Mouse (Mus musculus) embryonic facial prominence, embryonic 15.5 days (tissue): ENCODE data around the gene Hnrnpc. TPM values are rescaled to one million over a fixed set of nuclear protein-coding genes. Genes with fewer than 3 reads are reported as not detected.

Experiments
- ATAC-seq: fragments of 200-750 bp; cut with Nextera tagmentation; 2 replicates; pipeline ENCODE4 v1.8.0; 2017; ENCODE audit warnings: low read depth, moderate TSS enrichment; ENCODE audit not compliant: insufficient number of reproducible peaks, low FRiP score, low TSS enrichment
- H3K27ac ChIP-seq: fragments of 300-500 bp; sonication (generic); replicated peaks from 2 replicates; pipeline ENCODE4 v1.5.1; 2015; ENCODE audit warnings: mild to moderate bottlenecking, inconsistent platforms
- H3K27me3 ChIP-seq: fragments of 300-500 bp; sonication (generic); 2 replicates; pipeline ENCODE4 v1.6.1; 2015; ENCODE audit warnings: inconsistent platforms
- H3K36me3 ChIP-seq: fragments of 300-500 bp; sonication (generic); 2 replicates; pipeline ENCODE4 v1.6.1; 2015; ENCODE audit warnings: mild to moderate bottlenecking, inconsistent platforms
- H3K4me1 ChIP-seq: fragments of 300-500 bp; sonication (generic); 2 replicates; pipeline ENCODE4 v1.6.1; 2015; ENCODE audit warnings: inconsistent platforms
- H3K4me2 ChIP-seq: fragments of 300-500 bp; sonication (generic); replicated peaks from 2 replicates; pipeline ENCODE4 v1.6.1; 2015; ENCODE audit warnings: mild to moderate bottlenecking, inconsistent platforms
- H3K4me3 ChIP-seq: fragments of 300-500 bp; sonication (generic); replicated peaks from 2 replicates; pipeline ENCODE4 v1.5.1; 2015; ENCODE audit warnings: mild to moderate bottlenecking, inconsistent platforms
- H3K9ac ChIP-seq: fragments of 300-500 bp; sonication (generic); 2 replicates; pipeline ENCODE4 v1.6.1; 2015; ENCODE audit warnings: inconsistent platforms
- H3K9me3 ChIP-seq: fragments of 300-500 bp; sonication (generic); replicated peaks from 2 replicates; pipeline ENCODE4 v1.6.1; 2016; ENCODE audit warnings: inconsistent platforms
- WGBS: fragments of 180-500 bp; shearing (Covaris S2); methylation state at CpG from one replicate; pipeline ENCODE4 v1.1.7; 2015; 5-methylcytosine and 5-hydroxymethylcytosine counted together
- polyA plus RNA-seq: library from polyadenylated mRNA; unstranded; fragments of >200 nt; fragmentation: Nextera tagmentation; extraction: Ambion mirVana; gene quantifications from 2 replicates; pipeline ENCODE4 v1.2.1, GENCODE M21; 2015

Hnrnpc gene
- 549 and 552 TPM in 2 replicates for polyA plus RNA-seq

DNA sequence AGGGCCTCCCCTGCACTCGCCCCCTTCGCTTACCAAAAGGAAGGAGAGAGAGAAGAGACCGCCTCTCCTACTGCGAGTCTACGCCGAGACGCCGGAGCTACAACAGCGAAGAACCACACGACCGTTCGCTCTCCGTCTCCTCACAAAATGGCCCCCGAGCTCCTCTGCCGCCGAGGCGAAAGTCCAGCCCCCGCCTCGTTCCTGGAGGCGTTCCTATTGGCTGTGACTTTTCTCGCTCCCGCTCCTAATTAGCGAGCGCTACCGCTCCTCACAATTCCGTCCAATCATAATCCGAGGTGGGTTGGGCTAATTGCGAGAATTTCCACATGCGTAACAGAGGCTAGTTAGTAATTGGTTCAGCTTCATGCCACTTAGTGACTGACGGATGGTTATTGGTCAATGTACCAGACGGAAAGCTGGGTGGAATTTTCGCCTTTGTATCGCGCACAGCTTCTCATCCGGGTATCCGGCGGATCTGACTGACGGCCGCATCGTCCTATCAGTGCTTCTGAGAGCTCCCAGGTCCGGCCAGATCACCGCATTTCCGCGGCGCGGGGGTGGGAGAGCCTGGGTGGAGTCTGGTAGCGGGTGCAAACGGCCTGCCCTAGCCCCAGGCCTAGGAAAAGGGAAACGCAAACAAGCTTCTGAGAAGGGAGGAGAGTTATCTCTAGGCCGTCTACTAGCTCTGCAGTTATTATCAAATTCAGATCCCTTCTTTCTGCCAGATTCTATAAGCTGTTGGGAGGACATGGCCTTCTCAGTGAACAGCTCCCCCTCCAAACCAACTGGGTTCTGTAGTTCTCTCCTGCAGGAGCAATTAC is at the start of gene Hnrnpc:
TSS of gene Hnrnpc (minus strand) at position 173 of the 821 bp plus-strand sequence.
- Histone ChIP-seq H3K27me3 (no peaks in the 10 kb centered on the region), H3K4me3 (peak within 1 kb of the TSS; percentile 93), H3K4me1 (peaks cover 37% of the 10 kb centered on the region), H3K9ac (peak within 1 kb of the TSS; percentile 96), H3K9me3 (no peaks in the 10 kb centered on the region), H3K4me2 (peak within 1 kb of the TSS; percentile 65), H3K36me3 (no peaks in the 10 kb centered on the region; the same call in 1 of the 2 replicates), H3K27ac (peak within 1 kb of the TSS; percentile 96)
- ATAC-seq, result peak; percentile 99
- WGBS, result under 1% methylated on average over 50 of the region's 50 CpGs

DNA sequence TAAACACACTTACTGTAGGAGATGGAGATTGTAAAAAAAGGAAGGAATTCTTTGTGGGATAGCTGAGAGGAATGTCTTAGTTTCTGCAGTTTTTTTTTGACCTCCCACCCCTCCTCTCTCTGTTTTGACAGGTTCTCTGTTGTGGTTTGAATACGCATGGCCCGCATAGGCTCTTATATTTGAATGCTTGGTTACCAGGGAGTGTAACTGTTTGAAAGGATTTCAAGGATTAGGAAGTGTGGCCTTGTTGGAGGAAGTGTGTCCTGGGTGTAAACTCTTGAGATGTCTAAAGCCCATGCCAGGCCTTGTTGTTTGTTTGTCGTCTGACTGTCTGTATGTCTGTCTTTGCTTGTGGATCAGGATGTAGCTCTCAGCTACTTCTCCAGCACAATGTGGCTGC is 48.8 kb upstream of the Hnrnpc start:
- Histone ChIP-seq H3K4me1 (no peaks in the 10 kb centered on the region), H3K9me3 (no peaks in the 10 kb centered on the region), H3K9ac (no peak overlapping the region), H3K4me3 (no peak overlapping the region), H3K27ac (no peak overlapping the region), H3K36me3 (no peaks in the 10 kb centered on the region), H3K27me3 (no peaks in the 10 kb centered on the region), H3K4me2 (no peak overlapping the region)
- 32% methylated on average over 3 of the region's 3 CpGs for WGBS
- no peak for ATAC-seq

DNA sequence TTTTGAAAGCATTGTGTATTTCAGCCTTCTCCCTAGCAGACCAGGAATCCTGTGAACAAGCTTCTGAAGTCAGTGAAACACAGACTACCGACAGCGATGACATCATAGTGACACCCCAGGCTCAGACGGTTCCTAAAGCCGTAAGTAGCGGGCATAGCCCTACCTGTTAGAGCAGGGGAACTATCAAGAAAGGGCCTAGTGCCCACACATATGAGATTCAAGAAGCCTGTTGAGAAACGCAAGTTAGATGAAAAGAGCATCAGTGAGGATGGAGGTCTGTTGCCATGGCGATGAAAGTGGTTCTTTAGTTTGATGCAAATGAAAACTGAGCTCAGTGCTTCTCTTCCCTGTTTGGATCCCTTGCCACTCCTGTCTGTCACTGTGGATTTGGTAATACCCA is 48.4 kb upstream of the Hnrnpc start:
- no peaks in the 10 kb centered on the region for H3K4me1 ChIP-seq

DNA sequence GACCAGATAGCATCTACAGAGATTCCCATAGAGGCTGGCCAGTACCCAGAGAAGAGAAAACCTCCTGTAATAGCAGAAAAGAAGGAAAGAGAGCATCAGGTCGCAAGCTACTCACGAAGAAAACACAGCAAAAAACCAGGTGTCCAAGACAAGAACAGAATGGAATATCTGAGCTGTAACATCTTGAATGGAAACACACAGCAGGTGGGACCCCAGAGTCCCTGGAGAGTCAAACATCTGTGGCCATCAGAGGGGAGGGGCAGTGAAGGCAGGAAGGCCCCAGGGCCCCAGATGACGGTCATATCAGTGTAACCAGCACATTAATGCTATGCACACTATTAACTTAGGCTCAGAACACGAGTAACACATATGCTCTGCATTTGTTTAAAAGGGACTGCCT is 46.1 kb upstream of the Hnrnpc start:
- H3K9ac ChIP-seq, result no peak overlapping the region
- no peak overlapping the region for H3K4me3 ChIP-seq

More for the DNA sequence above, 48.4 kb upstream of the Hnrnpc start:
- Histone ChIP-seq H3K27ac (no peak overlapping the region), H3K4me2 (no peak overlapping the region), H3K9ac (no peak overlapping the region), H3K36me3 (no peaks in the 10 kb centered on the region), H3K9me3 (no peaks in the 10 kb centered on the region), H3K4me3 (no peak overlapping the region), H3K27me3 (no peaks in the 10 kb centered on the region)
- ATAC-seq, result no peak
- WGBS, result 29% methylated on average over 7 of the region's 7 CpGs

DNA sequence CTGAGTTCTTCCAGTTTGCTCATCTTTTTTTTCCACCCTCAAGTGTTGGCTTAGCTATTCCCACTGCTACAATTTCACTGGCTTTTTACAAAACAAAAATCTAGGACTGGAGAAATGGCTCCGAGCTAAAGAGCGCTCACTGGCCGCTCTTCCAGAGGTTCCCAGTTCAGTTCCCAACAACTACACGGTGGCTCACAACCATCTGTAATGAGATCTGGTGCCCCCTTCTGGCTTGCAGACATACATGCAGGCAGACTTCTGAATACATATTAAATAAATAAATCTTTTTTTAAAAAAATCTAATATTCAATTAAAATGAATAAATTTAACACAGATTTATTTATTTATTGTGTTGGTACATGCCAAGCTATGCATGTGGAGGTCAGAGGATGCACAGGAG is 42.7 kb upstream of the Hnrnpc start:
- WGBS, result 58% methylated on average over 4 of the region's 4 CpGs
- H3K36me3 ChIP-seq, result no peaks in the 10 kb centered on the region

More for the DNA sequence above, 46.1 kb upstream of the Hnrnpc start:
- H3K4me1 ChIP-seq, result no peaks in the 10 kb centered on the region
- H3K36me3 ChIP-seq, result no peaks in the 10 kb centered on the region
- WGBS, result 45% methylated on average over 4 of the region's 4 CpGs
- no peaks in the 10 kb centered on the region for H3K9me3 ChIP-seq
- no peak overlapping the region for H3K27ac ChIP-seq
- H3K27me3 ChIP-seq, result no peaks in the 10 kb centered on the region
- H3K4me2 ChIP-seq, result no peak overlapping the region
- no peak for ATAC-seq

DNA sequence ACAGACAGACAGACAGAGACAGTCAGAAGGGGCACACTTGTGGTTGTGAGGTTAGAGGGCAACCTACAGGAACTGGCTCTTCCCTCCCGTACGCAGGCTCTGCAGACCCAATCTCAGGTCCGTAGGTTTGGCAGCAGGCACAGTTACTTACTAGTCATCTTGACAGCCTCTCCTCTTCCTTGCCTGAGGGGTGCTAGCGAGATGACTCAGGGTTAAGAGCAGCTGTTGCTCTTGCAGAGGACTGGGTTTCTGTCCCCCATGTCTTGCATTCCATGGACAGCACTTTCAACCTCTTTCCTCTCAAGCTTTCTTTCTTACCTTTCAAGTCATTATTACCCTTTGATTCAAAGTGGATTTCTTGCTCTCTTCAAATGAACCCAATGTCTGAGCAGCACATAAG is 40.3 kb upstream of the Hnrnpc start:
- Histone ChIP-seq H3K4me3 (no peak overlapping the region), H3K9ac (no peak overlapping the region), H3K27ac (no peak overlapping the region), H3K9me3 (no peaks in the 10 kb centered on the region), H3K27me3 (no peaks in the 10 kb centered on the region), H3K4me1 (0 out of 2 replicates have a peak, but pooled peaks cover 10% of the 10 kb centered on the region), H3K4me2 (no peak overlapping the region), H3K36me3 (no peaks in the 10 kb centered on the region)
- WGBS, result 65% methylated on average over 4 of the region's 4 CpGs
- no peak for ATAC-seq

More for the DNA sequence above, 42.7 kb upstream of the Hnrnpc start:
- Histone ChIP-seq H3K9me3 (no peaks in the 10 kb centered on the region), H3K4me2 (no peak overlapping the region), H3K4me1 (0 out of 2 replicates have a peak, but pooled peaks cover 3% of the 10 kb centered on the region), H3K27me3 (no peaks in the 10 kb centered on the region), H3K9ac (no peak overlapping the region), H3K27ac (no peak overlapping the region), H3K4me3 (no peak overlapping the region)
- no peak for ATAC-seq

DNA sequence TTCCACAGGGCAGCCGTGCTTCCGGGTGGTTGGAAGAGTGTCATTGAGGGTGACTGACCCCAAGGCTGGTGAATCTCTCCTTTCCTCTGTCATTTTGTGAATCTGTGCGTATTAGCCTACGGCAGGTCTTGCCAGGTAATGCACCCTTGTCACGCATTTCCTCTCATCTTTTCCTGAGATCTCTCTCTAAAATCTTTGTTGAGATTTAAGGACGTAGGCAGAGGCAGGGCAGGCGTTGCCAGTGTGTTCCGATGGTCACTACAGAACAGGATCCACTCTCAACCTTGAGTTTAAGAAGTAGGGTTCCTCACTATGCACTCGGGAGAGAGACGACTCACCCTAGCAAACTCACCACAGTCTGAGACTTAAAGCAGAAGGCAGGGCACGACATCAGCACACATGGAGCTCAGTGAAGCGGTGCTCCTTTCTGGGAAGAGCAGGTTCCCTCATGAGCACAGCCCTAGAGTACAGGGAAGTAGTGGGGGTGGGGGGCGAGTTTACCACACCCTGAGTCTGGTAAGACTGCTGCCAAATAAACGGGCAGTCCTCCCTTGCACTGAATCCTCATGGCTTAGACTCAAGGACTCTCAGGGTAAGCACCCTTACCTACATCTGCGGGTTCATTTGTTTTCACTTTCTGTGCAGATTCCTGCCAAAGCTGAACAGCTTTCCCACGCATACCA is 37.8 kb upstream of the Hnrnpc start:
- Histone ChIP-seq H3K4me1 (0 out of 2 replicates have a peak, but pooled peaks cover 10% of the 10 kb centered on the region), H3K4me3 (no peak overlapping the region), H3K27ac (no peak overlapping the region), H3K4me2 (peak overlapping the region; percentile 28; the same call in 1 of the 2 replicates), H3K36me3 (no peaks in the 10 kb centered on the region), H3K9me3 (no peaks in the 10 kb centered on the region), H3K27me3 (no peaks in the 10 kb centered on the region), H3K9ac (no peak overlapping the region)
- 68% methylated on average over 16 of the region's 16 CpGs for WGBS
- ATAC-seq, result no peak

DNA sequence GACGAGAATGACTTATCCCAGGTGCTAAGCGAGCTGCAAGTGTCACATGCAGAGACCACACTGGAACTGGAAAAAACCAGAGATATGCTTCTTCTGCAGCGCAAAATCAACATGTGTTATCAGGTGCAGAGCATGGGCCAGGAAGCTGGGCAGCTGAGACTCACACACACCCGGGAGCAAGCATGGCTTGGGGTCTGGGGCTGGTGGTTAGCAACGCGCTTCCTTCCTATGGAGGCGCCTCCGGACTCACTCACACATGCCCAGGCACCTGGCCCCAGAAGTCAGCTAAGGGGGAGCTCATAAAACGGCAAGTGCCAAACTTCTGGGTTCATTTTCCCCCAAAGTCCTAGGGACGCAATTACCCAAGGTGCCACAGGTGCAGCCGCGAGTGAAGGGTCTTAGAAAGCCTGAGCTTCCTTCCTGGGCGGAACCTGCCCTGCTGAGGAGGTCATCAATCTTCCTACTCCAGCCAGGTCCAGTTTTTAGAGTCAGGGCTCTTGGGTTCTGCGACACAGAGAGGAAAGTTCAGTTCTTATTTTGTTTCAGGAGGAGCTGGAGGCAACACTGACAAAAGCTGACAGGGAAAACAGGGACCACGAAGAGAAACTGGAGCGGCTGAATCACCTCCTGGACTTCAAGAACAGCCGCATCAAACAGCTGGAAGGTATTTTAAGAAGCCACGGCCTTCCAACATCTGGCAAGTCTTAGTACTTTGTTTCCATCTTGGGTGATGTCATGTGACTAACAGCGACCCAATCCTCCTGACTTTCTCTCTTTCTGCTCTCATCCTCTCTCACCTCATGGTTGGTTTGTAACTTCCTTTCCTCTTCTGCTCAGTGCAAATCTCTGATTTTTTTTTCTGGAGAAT is 37.0 kb upstream of the Hnrnpc start:
- Histone ChIP-seq H3K9ac (no peak overlapping the region), H3K4me3 (no peak overlapping the region; the same call in 1 of the 2 replicates), H3K4me1 (0 out of 2 replicates have a peak, but pooled peaks cover 10% of the 10 kb centered on the region), H3K9me3 (no peaks in the 10 kb centered on the region), H3K27me3 (no peaks in the 10 kb centered on the region), H3K36me3 (no peaks in the 10 kb centered on the region), H3K4me2 (peak overlapping the region; percentile 28), H3K27ac (no peak overlapping the region)
- WGBS, result 49% methylated on average over 19 of the region's 19 CpGs
- no peak for ATAC-seq

DNA sequence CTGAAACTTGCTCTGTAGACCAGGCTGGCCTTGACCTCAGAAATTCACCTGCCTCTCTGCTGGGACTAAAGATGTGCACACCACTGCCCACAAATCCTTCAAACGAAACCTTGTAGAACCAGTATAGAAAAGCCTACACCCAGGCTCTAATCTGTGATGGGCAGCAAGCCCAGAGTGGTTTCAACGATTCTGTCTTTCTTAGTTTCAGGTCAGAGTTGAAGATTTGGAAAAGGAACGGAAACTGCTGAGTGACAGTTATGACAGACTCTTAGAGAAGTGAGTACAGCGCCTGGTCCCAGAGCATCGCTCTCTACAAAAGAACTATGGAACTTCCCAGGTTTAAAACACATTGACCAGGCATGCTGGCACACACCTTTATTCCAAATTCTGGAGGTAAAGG is 29.8 kb upstream of the Hnrnpc start:
- H3K4me2 ChIP-seq, result no peak overlapping the region
- no peak overlapping the region for H3K9ac ChIP-seq
- WGBS, result 65% methylated on average over 5 of the region's 5 CpGs
- no peaks in the 10 kb centered on the region for H3K36me3 ChIP-seq
- no peaks in the 10 kb centered on the region for H3K27me3 ChIP-seq
- H3K27ac ChIP-seq, result no peak overlapping the region
- H3K9me3 ChIP-seq, result no peaks in the 10 kb centered on the region
- H3K4me3 ChIP-seq, result no peak overlapping the region
- H3K4me1 ChIP-seq, result no peaks in the 10 kb centered on the region
- no peak for ATAC-seq

DNA sequence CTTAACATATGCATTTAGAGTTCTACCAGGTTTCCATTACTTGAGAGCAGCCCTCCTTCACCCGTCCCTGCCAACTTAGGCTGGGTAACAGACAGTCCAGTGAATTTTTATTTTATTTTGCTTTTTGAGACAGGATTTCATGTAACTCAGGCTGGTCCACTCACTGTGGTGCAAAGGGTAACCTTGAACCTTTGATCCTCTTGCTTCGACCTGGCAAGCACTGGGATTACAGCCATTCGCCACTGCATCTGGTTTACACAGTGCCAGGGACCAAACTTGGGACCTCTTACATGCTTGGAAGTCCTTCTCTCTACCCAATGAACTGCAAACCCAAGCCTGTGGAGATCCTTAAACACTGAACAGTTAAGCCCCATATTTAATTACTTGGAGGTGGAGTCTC is 20.8 kb upstream of the Hnrnpc start:
- no peak for ATAC-seq
- 84% methylated on average over 3 of the region's 3 CpGs for WGBS
- H3K36me3 ChIP-seq, result no peaks in the 10 kb centered on the region
- H3K4me1 ChIP-seq, result no peaks in the 10 kb centered on the region; the same call in 1 of the 2 replicates
- no peak overlapping the region for H3K4me3 ChIP-seq
- no peak overlapping the region for H3K4me2 ChIP-seq
- H3K9me3 ChIP-seq, result no peaks in the 10 kb centered on the region
- H3K27me3 ChIP-seq, result no peaks in the 10 kb centered on the region
- H3K27ac ChIP-seq, result no peak overlapping the region
- H3K9ac ChIP-seq, result no peak overlapping the region

DNA sequence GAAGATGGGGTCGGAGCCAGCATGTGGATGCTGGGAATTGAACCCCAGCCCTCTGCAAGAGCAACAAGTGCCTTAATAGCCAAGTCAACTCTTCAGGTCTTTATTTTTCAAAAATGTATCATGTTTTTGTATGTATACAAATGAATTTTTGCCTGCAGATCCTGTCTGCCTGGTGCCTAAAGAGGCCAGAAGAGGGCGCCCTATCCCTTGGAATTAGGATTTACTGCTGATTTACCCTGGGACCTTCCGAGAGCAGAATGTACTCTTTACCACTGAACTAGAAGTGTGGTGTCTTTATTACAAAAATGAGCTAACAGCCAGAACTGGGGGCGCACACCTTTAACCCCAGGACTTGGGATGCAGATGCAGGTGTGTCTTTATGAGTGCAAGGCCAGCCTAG is 20.1 kb upstream of the Hnrnpc start:
- no peaks in the 10 kb centered on the region for H3K27me3 ChIP-seq
- 19% methylated on average over 4 of the region's 4 CpGs for WGBS
- H3K9ac ChIP-seq, result no peak overlapping the region
- H3K36me3 ChIP-seq, result no peaks in the 10 kb centered on the region
- no peaks in the 10 kb centered on the region for H3K9me3 ChIP-seq
- H3K4me1 ChIP-seq, result peaks cover 6% of the 10 kb centered on the region
- no peak overlapping the region for H3K4me3 ChIP-seq
- H3K27ac ChIP-seq, result no peak overlapping the region
- ATAC-seq, result no peak
- no peak overlapping the region for H3K4me2 ChIP-seq
